Mouse (Mus musculus) testis, postnatal 10 days (tissue): ENCODE measurements around the gene Selplg.
"Not testable (repeated sequence)": the region's sequence is repeated elsewhere in the genome, so short reads cannot be mapped to it uniquely, and the experiment has no call there.

Experiments used
- DNase-seq: peaks from one replicate; pipeline ENCODE4 v3.0.0; 2021; ENCODE audit warnings: low spot score

Selplg gene

DNA sequence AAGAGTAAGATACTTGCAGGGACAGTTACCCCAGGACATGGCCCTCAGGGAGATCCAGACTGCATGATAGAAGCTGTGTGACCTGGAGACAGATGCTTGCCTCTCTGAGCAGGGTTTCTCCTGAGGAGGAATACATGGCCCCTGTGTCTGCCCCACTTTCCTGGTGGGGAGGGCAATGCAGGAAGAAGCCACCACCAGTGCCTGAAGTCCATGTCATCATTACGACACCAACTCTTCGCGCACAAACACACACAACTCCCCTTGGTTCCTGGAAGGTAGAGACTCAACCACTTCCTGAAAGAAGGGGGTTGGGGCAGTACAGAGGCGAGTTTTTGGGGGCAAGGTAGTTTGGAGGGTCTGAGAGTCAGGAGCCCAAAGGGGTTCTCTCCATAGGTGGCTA lies 8.2 kb downstream of the Selplg start:
- DNase-seq, result no peak

DNA sequence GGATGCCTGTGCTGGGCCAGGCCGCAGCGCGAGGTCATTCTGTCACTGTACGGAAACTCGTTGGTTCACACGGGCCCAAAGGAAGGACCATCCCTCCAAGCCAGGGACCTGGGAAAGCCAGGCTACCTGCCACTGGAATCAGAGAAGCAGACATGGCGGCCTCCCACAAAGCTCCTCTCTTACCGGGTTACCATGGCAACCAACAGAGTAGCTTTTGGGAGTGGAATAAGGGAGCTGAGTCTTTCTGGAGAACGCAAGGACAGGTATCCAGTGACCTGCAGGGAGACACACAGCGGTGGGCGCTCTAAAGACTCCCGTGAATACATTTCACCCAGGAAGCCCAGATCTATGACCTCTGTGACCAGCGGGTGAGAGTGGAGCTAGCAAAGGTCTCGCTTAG lies 13.9 kb downstream of the Selplg start:
- no peak for DNase-seq

DNA sequence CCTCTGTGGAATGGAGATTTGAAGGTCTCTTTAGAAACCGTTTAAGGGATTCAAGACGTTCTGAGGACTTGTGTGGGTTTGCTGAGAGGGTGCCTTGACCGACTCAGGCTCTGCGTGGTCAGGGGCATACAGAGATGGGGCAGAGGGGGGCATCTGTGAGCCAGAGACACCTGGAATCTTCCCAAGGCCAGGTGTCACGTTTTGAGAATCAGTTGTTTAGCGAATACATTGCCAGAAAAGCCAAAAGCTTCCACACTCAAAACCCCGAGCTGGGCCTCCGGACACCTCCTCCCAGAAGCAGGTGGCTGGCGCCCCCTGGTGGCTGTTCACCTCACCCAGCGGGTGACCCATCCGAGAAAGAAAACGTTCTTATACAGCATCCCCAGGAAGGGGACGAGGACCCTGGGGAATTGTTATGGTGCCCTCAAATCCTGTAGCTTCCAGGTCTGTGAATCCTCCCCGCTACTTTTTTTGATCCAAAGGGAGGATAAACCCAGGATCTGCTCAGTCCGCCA lies 16.7 kb downstream of the Selplg start:
- DNase-seq, result peak; percentile 93

DNA sequence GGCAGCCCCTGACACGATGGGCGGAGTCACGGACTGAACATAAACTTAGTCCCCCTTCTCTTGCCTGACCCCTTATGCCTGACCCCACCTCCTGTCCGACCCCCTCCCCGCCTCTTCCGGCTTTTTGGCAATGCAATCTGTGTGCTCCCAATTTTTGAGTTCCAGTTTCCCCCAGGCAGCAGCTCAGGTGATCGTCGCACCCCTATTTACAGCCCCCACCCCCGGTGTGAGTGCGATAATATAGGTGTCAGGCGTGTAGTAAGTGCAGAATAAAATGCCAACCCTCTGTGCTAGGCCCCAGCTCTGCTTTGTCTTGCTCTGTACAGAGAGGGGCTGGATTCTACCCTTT lies 17.4 kb downstream of the Selplg start:
- DNase-seq, result no peak

DNA sequence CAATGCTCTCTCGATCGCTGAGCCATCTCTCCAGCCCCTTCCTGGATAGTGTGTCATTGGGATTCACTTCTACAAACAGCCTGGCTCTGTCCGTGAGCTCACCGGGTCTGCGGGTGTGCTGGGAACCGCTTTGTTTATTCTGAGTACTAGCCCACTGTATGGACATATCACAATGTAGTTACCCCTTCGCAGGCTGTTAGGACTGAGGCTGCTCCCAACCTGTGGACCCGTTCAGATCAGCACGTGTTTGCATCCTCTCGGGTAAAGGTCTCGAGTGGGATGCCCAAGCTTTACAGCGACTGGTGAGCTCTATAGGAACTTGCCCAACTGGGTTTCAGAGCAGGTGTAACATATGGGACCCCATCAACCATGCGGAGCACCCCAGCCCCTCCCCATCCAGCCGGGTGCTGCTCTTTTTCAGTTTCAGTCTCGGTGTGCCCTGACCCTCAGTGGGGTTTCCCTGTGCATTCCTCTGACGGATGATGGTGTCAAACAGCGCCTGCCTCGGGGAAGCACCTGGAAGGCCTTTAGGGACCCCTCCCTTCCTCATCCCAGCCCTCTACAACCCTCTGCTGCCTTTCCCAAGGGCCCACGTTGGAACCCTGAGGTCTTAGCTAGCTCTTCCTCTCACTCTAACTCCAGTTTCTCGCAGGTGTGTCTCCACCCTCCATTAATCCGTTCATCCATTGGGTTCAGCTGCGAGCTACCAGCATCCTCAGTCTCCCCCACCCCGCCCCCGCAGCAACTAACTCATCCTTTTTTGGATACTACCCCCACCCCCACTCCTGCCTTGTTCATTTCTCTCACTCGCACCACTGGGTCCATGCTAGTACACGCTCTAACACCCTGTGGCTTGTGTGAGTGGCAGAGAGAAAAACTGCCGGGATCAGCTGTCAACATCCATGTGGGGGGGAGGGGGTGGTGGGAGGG lies 18.1 kb downstream of the Selplg start:
- DNase-seq, result no peak

DNA sequence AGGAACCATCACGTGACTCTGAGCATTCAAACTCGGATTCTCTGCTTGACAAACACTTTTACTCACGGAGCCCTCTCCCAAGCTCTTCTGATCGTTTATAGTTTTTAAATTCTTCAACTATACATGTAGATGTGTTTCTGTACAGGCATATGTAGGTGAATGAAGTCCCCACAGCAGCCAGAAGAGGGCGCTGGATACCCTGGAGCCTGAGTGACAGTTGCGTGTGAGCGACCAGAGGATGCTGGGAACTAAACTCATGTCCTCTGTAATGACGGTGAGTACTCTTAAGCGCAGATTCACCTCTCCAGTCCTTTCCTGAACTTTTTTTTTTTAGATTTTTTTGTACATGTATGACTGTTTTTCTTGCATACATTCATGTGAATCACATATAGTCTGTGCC lies 18.8 kb downstream of the Selplg start:
- no peak for DNase-seq

DNA sequence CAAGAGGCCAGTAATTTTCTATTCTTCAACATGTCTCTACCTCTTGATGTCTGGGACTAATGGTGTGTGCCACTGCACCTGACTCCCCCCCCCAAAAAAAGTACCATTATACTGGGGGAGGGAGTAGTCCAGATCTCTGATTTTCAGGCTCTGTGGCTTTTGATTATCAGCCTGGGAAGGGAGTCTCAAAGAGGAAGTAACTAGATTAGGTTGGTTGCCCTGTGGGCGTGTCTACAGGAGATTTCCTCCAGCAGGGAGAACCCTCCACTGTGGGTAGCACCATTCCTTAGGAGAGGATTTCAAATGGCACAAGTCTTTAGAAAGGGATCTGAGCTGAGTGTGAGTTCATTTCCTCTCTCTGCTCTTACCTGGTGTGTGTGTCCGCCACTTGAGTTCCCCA lies 19.8 kb downstream of the Selplg start:
- DNase-seq, result no peak

DNA sequence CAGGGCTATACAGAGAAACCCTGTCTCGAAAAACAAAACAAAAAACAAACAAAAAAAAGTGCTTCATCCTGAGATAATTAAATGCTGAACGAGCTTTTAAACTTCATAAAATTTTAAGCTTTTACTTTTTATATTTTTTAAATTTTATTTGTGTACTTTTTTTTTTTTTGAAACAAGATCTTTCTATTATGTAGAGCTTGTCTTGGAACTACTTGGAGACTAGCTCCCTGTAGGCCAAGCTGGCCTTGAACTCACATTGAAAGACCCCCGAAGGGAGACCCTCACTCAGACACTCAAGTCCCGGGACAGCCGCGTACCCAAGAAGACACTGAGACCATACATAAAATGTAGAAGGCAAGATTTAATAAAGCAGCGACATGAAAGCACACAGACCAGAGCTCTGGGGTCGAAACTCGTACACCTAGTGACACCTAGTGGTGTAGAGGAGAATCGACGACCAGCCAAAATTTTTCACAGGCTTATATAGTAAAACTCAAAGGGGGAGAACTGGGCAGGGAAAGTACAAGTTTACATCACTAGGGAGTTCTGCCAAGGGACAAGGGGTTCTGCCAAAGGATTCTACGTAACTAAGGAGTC lies 20.5 kb downstream of the Selplg start:
- DNase-seq, result not testable (repeated sequence)

DNA sequence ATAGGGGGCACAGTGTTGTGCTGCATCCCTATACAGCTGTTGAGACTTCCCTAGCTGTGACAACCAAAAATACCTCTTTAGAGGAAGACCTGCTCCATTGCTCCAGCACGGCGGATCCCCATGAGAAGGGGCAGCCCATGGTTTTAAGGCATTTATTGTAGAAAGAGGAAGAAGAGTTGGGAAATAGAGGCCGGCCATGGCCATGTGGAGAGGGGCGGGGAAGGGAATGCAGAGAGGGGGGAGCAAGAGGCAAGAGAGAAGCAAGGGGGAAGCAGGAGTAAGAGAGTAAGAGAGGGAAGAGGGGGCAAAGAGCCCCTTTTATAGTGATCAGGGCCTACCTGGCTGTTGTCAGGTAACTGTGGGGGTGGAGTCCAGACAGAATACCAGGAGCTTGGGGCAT lies 22.3 kb downstream of the Selplg start:
- no peak for DNase-seq

DNA sequence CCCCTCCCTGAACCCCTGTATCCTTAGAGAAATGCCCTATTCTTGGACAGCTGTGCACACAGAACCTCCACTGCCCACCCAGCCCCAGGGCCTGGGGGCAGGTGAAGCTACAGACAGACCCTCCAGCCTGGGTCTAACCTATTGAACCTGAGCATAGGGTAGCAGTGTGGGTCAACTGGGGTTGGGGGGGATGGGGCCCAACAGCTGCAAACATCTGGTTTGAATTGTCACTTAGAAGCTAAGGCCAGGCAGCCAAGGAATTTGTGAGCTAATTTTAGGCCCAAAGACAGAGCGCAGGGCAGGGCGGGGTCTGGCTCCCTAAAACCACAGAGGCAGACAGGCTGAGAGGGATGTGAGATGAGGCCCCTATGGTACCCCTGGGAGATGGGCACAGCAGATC lies 24.3 kb downstream of the Selplg start:
- DNase-seq, result no peak

DNA sequence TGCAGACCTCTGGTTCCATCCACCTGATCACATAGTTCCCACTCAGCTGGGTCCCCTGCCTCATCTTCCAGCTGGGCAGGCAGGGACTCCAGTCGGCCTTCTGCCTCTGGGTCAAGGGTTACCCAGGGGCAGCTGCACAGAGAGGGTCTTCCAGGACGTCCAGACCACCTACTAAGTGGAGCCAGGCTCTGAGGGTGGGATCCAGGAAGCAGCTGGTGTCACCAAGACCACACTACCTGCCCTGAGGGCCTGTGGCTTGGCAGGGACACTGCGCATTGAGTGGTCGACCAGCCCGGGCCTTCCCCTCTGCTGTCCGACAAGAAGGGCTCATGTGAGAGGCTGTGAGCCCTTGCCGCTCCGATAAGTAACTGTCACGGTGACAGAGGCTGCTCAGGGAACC lies 24.7 kb downstream of the Selplg start:
- no peak for DNase-seq

DNA sequence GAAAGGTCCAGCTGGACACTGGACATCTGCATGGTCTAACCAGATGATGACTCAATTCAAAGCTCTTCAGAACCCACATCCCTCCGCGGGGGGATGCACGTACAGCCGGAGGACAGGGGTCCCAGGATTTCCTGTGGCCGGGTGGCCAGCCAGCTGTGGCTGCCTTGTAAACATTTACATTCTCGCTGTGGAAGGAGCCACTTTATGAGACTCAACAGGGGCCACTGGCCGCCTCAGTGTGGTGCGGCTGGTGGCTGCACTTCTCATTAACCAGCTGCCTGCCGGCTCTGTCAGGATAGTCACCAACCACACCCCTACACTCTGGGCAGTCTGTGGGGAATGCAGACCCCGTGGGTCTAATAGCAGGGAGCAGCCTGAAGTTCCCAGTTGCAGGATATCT lies 26.0 kb downstream of the Selplg start:
- no peak for DNase-seq

DNA sequence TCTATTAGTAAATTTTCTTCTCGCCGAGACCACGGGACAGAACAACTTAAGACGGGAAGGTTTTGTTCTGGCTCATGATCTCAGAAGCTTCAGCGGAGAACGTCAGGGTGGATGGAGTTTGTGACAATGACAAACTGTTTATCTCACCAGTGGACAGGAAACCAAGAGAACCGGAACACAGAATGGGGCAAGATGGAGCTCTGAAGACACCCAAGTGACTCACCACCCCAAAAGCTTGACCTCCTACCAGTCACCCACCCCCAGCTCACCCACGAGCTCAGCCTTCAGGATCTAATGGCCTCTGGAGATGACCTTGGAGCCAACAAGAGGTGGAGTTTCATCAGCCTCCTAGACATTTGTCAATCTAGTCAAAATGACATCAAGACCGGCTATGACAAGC lies 27.1 kb downstream of the Selplg start:
- DNase-seq, result no peak

DNA sequence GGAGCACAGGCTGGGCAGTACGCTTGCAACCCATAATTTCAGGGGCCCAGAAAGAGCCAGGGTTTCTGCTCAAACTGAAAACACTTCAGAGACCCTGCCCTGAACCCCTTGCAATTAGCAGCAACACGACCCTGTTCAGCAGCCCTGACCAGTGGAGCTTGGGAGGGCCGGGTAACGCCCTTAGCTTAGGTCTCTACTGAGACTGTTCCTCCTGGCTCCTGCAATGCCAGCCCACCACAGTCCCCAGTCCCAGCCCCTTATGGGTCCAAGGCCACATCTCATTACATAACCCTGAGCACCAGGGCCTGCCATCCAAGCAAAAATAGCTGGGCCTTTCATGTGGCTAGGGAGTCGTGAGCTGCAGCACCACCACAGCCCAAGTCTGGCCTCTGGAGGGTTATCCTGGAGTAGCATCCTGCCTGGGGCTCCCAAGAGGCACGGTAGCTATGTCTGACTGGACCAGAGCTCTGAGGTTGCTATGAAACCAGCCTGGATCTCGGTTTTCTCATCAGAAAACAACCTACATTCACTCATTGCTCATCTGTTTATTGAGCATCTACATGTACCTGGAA lies 28.0 kb downstream of the Selplg start:
- no peak for DNase-seq

DNA sequence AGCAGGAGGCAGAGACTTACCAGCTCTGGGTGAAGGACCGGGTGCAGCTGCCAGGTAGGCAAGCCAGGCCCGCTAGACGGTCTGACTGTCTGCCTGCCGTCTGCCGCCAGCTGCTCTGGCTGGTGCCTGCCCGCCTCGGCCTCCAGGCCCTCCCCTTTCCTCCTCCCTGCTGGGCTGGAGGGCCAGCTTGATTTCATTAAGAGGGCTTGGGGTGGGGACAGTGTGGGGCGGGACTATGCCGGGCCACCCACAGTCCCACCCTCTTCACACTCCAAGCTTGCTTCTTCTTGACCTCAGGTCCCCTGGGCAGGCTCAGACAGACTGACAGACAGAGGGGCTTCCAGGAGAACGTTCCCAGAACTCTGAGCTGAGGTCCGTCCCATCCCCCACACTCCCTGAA lies 32.2 kb downstream of the Selplg start, which contains the start of gene Tmem119:
Gene Tmem119 (minus strand): TSS at position 237 of the 400 bp plus-strand sequence.
- peak; percentile 68 for DNase-seq

DNA sequence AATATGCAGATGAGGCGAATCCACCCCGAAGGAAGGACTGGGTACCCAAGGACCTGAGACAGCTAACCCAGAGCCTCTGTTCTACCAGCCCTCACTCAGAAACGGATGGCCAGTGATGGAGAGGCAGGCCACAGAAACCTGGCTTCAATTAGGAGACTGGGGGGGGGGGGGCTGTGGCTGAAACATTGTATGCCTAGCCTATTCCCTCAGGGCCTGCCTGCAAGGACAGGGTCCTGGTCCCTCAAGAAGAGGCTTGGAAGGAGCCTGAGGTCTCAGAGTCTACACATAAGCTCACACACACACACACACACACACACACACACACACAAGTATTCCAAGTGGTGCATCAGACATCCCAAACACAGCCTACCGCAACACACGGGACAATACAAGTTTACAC lies 32.8 kb downstream of the Selplg start:
- DNase-seq, result no peak

DNA sequence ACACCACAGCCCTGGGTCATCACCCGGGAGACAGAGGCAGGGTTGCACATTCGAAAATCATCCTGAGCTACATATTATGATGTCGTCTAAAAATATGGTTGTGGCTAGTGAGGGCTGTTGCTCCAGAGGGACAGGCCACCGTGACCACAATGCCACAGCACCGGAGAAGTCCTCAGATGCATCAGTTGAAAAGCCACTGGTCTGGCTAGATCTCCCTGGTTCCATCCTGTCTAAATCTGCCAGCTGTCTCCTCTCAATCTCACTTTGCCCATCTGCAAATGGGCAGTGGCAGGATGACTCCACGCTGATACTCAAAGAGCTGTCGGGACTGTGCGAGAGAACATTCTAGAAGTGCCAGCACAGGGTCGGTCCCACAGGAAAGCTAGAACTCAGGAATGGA lies 33.9 kb downstream of the Selplg start:
- DNase-seq, result no peak

DNA sequence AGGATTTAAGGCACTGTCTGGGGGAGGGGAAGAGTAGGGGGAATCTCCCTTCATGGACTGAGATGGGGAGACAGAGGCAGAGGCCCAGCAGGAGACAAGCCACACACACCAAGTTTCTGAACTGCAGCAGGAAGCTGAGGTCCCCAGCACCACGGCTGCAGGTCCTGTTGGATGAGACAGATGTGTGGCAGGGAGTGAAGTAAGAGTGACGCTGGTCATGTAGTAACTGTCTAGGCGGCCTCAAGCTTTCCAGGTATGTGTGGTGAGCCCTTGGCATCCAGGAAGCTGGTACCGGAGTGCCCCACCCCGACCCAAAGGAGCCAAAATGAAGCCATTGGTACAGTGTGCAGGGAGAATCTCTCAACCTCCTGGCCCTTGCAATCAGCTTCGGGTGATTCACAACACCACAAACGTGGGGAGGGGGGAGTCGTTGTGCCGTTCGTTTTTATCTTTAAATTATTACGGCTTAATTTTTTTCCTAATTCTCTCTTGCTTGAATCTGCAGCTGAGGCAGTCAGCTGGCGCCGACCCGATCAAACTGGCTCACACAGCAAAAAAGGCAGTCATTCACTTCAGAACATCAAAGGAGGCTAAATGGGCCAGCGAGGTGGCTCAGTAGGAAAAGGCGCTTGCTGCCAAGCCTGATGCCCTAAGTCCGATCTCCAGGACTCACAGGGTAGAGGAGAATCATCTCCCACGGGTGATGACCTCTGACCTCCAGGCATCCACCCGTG lies 35.1 kb downstream of the Selplg start:
- DNase-seq, result no peak

DNA sequence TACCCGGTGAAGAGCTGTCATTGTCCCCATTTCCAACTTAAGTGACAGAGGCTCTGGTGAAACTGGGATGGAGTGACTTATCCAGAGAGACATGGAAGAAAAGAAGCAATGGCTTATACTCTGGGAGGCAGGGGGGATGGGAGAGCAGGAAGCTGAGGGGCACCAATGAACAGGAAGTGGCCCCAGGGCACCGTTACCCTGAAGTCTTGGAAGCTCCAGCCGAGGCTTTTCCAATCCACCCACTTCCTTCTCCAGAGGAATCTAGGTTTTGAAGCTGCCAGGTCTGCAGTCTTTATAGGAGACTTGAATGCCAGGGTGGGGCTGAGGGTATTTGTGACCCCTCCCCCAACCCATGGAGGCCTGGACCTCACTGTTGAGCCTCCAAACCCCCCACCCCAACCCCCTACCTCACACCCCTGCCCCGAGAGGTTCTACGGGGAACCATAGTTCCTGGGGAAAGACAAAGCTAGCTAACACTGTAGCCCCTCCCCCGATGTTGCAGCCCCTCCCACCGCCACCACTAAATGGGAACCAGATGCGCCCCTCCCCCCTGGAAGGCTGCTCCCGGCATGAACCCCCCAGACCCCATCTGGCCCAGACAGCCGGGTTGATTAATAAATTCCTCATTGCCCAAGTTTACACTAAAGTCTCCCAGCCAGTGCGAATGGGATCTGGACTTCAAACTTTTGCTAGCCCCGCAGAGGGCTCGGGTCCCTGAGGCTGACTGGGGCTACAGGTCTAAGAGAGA lies 35.9 kb downstream of the Selplg start:
- DNase-seq, result peak; percentile 69

DNA sequence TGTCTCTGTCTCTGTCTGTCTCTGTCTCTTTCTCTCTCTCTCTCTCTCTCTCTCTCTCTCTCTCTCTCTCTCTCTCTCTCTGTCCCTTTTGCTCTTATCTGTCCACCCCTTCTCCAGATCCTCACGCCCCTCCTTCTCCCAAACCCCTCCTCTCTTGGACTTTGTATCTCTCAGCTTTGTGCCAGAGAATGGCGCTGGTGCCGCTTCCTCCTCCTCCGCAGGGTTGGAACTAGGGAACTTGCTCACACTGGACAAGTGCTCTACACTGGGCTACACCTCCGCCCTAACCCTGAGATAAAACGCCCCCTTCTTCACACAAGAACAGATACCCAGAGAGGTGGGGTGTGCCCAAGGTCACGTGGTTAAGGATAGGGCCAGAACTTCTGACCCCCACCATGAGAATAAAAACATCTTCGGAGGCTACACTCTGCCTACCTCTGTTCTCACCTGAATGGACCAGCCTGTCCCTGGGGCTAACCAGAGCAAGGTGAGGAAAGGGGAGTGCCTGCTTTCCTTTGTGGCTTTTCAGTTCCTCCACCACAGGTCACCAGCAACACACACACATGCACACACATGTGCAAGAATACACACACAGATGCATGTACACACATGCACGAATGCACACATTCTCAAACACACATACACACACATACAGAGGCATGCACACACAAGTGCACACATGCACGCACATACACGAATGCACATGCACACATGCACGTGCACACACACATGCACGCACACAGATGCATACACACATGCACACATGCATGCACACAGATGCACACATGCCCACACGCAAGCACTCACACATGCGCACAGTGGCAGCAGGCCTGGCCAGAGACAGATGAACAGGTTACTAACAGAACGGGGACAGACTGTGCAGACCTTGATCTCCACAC lies 41.0 kb downstream of the Selplg start:
- DNase-seq, result no peak
